Comparison of ENCODE assay signal across 10 mouse cellular contexts in the genomic region with DNA sequence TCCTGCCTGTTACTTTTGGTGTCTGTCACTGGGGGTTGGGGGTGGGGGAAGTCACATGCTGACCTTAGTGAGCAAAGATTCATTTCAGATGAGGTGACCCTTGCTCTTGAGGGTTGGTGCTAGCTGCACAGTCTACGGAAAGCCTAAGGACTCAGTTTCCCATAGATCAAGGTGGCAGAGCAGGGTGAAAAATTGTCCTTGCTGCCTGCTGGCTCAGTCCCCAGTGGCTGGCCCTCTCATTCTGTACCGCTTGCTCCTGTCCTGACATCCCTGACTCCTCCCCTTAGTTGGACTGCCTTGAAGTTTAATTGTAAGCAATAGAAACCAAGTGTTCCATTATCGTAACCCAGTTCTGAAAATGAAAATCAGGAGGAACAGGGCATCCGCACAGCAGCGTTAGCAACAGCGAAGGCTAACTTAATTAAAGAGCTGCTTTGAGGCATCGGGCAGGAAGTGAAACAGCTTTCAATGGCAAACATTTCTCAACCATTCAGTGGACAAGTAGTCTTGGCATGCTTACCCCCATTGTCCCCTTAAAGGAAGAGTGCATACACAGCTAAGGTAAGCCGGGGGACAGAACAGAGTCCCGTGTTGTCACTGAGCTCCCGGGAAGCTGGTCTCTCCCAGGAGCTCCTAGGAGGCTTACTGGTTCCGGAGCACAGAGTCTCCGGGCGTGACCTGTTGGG.
DNase-seq lines count a peak whose midpoint lies in the region; ATAC-seq and TF ChIP-seq lines count a peak whose summit lies in the region.
"Had no signal": no experiment of that assay in that cellular context is flagged by ENCODE, and none has a peak within 500 bp of the region (broad histone marks: within the 10 kb centered on the region; RNA-seq: fewer than 3 reads in every experiment).

No protein-coding gene starts in this region.

- no peak for DNase-seq in layer of hippocampus, adult 2 months (ENCODE audit: low spot score in 2 of 2)
- DNase-seq in layer of hippocampus, postnatal 25 days (ENCODE audit: extremely low spot score in 1 of 2, low spot score in 1 of 2) = no peak
- peak; percentile 31 for DNase-seq in embryonic facial prominence, embryonic 11.5 days (ENCODE audit: low spot score)
- peak; percentile 74 to 77 for DNase-seq in kidney, postnatal 36 days
- DNase-seq: adrenal gland, adult 2 months; cerebellum, adult 9-11 months had no signal

- no peak for ATAC-seq in embryonic facial prominence, embryonic 11.5 days (replicated peaks; ENCODE audit: insufficient number of reproducible peaks, low FRiP score, low TSS enrichment, low read depth)
- peak; percentile 38 for ATAC-seq in monocyte, adult 5-6 weeks (replicated peaks; ENCODE audit: insufficient number of reproducible peaks, low FRiP score, low TSS enrichment, poor library complexity, severe bottlenecking)
- no peak for ATAC-seq in forebrain, embryonic 15.5 days (replicated peaks)
- no peak for ATAC-seq in forebrain, embryonic 16.5 days

- H3K4me2 ChIP-seq in embryonic facial prominence, embryonic 11.5 days (ENCODE audit: low read depth, low read length) = no peak overlapping the region
- no peak overlapping the region for H3K4me2 ChIP-seq in forebrain, embryonic 15.5 days (replicated peaks)
- no peak overlapping the region for H3K4me2 ChIP-seq in forebrain, embryonic 16.5 days (ENCODE audit: low read length)

- no peaks in the 10 kb centered on the region for H3K27me3 ChIP-seq in embryonic facial prominence, embryonic 11.5 days (ENCODE audit: control insufficient read depth, insufficient read depth, low read length)
- no peaks in the 10 kb centered on the region for H3K27me3 ChIP-seq in forebrain, embryonic 15.5 days
- no peaks in the 10 kb centered on the region for H3K27me3 ChIP-seq in forebrain, embryonic 16.5 days (replicated peaks; ENCODE audit: control insufficient read depth, insufficient read depth, low read length)

- TF ChIP-seq CTCF in layer of hippocampus, adult 2 months (conservative IDR thresholded peaks at IDR 0.05) = no peak

- 53% methylated on average over 13 of the region's 13 CpGs for WGBS in embryonic facial prominence, embryonic 11.5 days
- 65% methylated on average over 13 of the region's 13 CpGs for WGBS in forebrain, embryonic 15.5 days
- WGBS in forebrain, embryonic 16.5 days = 62% methylated on average over 13 of the region's 13 CpGs

- no peaks in the 10 kb centered on the region for H3K36me3 ChIP-seq in embryonic facial prominence, embryonic 11.5 days (replicated peaks; ENCODE audit: control insufficient read depth, insufficient read depth, low read depth, low read length)
- H3K36me3 ChIP-seq in forebrain, embryonic 15.5 days = no peaks in the 10 kb centered on the region
- no peaks in the 10 kb centered on the region for H3K36me3 ChIP-seq in forebrain, embryonic 16.5 days (ENCODE audit: control insufficient read depth, insufficient read depth)
- H3K36me3 ChIP-seq: heart, embryonic 10.5 days had no signal

- no peak overlapping the region for H3K9ac ChIP-seq in embryonic facial prominence, embryonic 11.5 days (replicated peaks; ENCODE audit: low read length)
- H3K9ac ChIP-seq in forebrain, embryonic 15.5 days (replicated peaks) = no peak overlapping the region
- no peak overlapping the region for H3K9ac ChIP-seq in forebrain, embryonic 16.5 days (replicated peaks; ENCODE audit: low read depth, low read length)

- H3K4me3 ChIP-seq in layer of hippocampus, adult 2 months = no peak overlapping the region
- no peak overlapping the region for H3K4me3 ChIP-seq in embryonic facial prominence, embryonic 11.5 days (ENCODE audit: low read depth, low read length)
- no peak overlapping the region for H3K4me3 ChIP-seq in forebrain, embryonic 15.5 days
- no peak overlapping the region for H3K4me3 ChIP-seq in forebrain, embryonic 16.5 days (replicated peaks; ENCODE audit: low read length)
- H3K4me3 ChIP-seq: heart, embryonic 10.5 days had no signal

- H3K9me3 ChIP-seq in embryonic facial prominence, embryonic 11.5 days (replicated peaks; ENCODE audit: control insufficient read depth, low read length) = no peaks in the 10 kb centered on the region
- H3K9me3 ChIP-seq in forebrain, embryonic 15.5 days = no peaks in the 10 kb centered on the region
- H3K9me3 ChIP-seq in forebrain, embryonic 16.5 days (ENCODE audit: control insufficient read depth, low read length) = 0 out of 2 replicates have a peak, but pooled peaks cover 3% of the 10 kb centered on the region
- H3K9me3 ChIP-seq: heart, embryonic 10.5 days had no signal

- peaks cover 2% of the 10 kb centered on the region; the same call in 1 of the 2 replicates for H3K4me1 ChIP-seq in embryonic facial prominence, embryonic 11.5 days (ENCODE audit: control insufficient read depth, insufficient read depth, low read length)
- H3K4me1 ChIP-seq in forebrain, embryonic 15.5 days = no peaks in the 10 kb centered on the region
- peaks cover 13% of the 10 kb centered on the region for H3K4me1 ChIP-seq in forebrain, embryonic 16.5 days (replicated peaks; ENCODE audit: control insufficient read depth, insufficient read depth, low read length)

- peak overlapping the region; percentile 75 for H3K27ac ChIP-seq in layer of hippocampus, adult 2 months
- H3K27ac ChIP-seq in embryonic facial prominence, embryonic 11.5 days (replicated peaks; ENCODE audit: low read depth, low read length) = no peak overlapping the region
- H3K27ac ChIP-seq in forebrain, embryonic 15.5 days (replicated peaks) = no peak overlapping the region
- no peak overlapping the region for H3K27ac ChIP-seq in forebrain, embryonic 16.5 days (ENCODE audit: low read length)
- H3K27ac ChIP-seq: heart, embryonic 10.5 days had no signal

Comparison
In these comparisons a context has a peak if more than half of its experiments do, and no peak if none do; other contexts are left out.
1. DNase-seq: peak in embryonic facial prominence, embryonic 11.5 days (single experiment) and kidney, postnatal 36 days (2 of 2); none in layer of hippocampus, adult 2 months (0 of 2) and layer of hippocampus, postnatal 25 days (0 of 2).